Mouse (Mus musculus): Measurements from ENCODE around the gene Rab3c. TPM values are rescaled to one million over a fixed set of nuclear protein-coding genes. Genes with fewer than 3 reads are reported as not detected.

Gene Rab3c
- total RNA-seq, 4 experiments from 2014 or later: 36.2 to 60.8 (median 47.7) TPM

DNA sequence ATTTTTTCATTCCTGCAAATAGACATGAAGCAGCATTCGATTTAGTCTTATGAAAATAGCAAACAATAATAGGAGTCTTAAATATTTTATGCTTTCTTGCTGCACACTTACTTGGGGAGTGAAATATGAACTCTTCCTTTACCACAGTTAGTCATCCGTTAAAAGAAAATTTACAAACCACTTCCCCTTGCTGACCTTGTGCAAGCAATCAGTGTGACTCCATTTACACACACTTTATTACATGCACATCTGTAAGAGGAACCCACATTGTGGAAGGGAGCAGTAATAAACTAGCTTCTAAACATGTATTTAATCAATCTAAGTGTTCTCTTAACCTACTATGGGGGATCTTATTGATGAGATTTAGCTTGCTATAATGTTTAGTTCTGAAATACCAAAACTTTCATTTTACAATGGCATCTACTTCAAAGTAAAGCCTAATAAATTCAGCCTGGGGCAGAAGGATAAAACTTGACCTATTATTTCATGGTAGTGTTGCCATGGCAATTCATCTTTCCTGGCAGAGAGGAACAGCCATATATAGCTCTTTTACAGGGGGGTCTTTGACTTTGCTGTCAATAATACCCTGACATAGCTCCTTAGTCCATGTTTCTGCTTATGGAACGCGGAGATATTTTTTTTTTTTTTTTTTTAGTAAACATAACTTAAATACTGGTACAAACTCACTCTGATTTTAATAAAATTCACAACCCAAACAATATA lies 95.7 kb downstream of the Rab3c start:
- no peak for DNase-seq

DNA sequence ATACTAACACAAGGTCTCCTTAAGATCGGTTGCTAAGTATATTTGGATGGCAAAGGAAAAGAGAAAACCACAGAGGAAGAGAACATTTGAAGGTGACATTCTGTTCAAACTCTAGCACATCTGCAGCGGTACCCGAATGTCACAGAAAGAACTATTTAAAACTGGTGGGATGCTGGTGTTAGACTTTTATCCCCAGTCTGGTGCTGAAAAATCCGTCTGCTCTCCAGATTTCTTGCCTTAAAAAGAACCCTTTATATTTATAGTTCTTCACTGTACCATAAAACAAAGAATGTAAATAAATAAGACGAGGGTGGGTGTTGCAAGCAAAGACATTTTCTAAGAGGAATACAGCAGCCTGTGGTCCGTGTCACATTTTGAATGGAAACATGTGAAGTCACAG lies 105.1 kb downstream of the Rab3c start:
- DNase-seq: no peak

DNA sequence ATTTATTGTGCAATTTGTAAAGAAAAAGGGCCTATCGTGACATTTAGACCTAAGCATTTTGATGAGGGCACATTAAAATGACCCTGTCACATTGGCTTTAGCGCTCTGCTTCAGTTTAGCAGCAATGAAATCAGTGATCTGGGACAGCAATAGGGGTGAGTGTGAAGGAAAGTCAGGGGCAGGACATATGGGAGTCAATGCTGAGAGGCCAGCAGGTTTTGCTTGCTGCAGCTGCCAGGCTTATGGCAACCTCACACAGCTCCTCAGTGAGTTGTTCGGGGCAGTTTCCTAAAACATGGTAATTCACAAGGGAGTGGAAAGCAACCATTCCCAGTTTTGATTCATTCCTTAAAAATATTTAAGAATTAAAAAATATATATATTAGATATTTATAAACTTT lies 111.1 kb downstream of the Rab3c start:
- DNase-seq: no peak

- DNase-seq: no peak
Measured at GRCm38 (mm10) chr13:110169152-110169551, 111.6 kb downstream of the Rab3c start.

GRCm38 (mm10) chr13:110168570-110168969 lies 112.2 kb downstream of the Rab3c start:
- DNase-seq: no peak

DNA sequence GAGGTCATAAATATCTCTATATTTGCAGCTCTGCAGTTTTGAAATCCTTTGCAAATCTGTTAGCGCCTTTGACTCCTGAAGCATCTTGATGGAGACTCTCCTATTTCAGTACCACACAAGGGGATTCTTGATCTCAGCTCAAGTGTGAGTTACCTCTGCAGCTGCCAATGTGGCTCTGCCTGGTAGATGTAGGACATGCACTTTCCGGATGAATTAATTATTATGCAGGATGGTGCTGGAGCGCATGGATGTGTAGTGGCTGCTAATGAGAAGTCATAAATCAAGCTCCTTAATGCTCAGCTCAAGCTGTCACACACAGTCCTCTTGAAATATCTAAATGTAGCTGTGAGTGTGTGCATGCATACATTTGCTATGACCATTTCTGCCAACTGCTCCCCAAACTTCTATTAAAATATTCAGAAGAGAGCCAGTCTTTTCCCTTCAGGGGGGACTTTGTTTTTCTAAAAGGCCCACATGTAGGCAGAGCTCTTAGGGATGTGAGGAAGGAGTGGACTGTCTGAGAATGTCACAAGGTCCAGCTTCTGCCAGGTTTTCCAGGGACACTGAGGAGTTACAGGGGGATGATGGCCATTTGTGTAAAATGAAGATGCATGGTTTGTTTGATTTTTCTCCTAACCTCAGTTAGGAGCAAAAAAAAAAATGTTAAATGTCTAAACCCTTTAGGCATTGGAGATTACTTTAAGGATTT lies 114.0 kb downstream of the Rab3c start:
- DNase-seq: no peak

DNA sequence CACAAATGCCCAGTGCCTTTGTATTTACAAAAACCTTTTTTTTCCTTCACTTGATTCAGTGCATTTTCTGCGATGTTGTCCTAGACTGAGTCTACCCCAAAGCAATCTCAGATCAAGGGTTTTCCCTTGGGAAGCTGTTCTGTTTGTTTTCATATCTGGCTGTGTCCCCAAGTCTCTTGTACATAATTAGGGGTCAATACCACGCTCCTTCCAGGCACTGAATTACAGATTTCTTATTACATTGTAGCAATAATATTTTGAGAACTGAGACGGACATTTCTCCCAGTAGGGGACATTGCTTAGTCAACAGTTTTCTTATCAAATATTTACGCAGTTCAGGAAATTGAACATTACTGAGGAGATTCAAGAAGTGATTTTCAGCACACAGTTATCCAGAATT lies 120.8 kb downstream of the Rab3c start:
- DNase-seq: no peak

GRCm38 (mm10) chr13:110158588-110159519 lies 121.9 kb downstream of the Rab3c start:
- no peak for DNase-seq

DNA sequence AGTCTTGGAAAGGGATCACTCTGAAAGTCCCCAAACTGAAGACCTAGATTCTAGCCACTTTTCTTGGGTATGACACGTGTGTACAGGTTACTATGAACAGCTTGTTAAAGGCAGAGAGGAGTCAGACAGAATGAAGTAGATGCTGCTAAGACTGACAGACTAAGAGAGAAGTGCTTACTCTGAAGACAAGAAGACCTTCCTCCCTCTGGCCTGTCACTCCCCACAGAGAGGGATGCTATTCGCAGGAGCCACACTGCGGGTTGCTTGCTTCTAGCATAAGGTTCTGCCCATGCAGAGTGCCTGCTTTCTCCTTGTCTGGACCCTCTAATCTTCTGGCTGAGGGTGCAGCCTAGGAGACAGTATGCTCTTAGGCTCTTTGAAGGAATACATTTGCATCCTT lies 135.3 kb downstream of the Rab3c start:
- DNase-seq: no peak

GRCm38 (mm10) chr13:110145019-110145418 lies 135.8 kb downstream of the Rab3c start:
- DNase-seq: no peak

DNA sequence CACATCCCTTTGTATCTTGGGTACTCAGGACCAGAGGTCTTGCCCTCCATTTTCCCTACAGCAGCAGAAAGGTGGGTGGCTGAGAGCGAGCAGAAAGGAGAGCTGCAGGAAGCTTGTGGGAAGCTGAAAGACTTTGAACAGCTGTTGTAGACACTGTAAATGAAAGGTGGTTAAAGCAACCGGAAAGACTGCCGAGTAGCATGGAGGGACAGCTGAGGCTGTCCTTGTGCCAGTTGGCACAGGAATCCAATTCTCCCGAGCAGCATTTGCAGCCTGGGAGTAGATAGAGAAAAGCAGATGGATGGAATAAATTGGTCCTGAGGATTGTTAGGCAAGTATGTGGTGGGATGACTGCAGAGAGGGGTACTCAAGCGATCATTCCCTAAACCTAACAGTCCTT lies 141.5 kb downstream of the Rab3c start:
- no peak for DNase-seq

DNA sequence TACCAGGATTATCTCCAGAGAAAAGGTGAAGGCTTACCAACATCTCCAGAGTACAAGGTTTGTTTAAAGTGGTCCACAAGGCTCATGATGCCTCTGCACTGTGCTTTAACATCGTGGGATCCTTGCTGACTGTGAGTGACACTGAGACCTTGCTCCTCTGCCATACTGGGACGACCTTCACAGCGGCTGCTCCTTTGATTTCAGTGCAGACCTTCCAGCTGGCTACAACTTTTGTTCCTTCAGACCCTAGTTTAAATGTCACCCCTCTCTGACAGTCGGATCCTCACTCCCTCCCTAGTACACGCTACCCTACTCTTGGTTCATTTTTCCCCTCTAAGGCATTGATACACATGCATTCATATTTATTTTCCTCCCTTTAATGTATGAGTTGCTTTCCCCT lies 142.2 kb downstream of the Rab3c start:
- no peak for DNase-seq

DNA sequence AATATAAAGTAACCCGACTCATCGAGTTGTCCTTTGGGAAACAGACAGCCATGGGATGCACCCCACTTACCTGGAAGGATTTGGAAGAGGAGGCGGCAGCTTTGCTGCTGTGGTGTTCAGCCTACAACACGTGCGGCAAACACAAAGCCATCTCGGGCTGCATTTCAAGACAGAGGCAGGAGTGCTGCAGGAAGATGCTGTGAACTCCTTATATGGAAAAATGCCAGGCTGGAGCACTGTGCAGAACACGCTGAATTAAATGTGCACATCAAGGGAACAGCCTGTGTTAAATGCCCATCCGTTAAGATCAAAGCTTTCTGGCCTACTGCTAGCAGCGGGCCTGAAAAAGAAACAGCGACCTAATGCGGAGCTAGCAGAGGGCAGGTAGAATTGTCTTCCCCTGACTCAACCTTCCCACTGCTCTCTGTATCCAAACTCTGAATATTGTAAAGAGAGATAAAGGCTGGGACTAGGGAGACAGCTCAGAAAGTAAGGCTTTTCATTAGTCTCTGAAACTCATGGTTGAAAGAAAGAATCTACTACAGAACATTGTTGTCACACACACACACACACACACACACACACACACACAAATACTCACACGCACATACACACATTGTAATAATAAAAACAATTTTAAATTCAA lies 153.1 kb downstream of the Rab3c start:
- no peak for DNase-seq

DNA sequence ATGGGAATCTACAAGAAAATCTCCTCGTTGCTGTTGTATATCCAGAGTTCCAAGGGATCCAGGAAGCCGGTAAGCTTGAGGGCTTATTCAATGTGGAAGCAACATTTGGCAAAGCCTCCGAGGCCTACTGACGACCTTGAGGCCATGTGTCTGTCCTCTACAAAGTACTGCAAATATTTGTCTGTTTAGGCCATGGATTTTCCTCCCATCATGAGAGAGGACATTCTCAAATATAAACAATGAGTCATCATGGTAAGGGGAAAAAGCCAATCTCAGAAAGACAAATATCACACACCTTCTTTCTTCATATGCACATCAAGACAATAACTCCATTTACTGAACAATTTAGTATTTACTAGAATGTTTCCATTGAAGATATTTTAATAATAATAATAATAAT lies 158.0 kb downstream of the Rab3c start:
- no peak for DNase-seq

GRCm38 (mm10) chr13:110116892-110117291 lies 163.9 kb downstream of the Rab3c start:
- DNase-seq: no peak

DNA sequence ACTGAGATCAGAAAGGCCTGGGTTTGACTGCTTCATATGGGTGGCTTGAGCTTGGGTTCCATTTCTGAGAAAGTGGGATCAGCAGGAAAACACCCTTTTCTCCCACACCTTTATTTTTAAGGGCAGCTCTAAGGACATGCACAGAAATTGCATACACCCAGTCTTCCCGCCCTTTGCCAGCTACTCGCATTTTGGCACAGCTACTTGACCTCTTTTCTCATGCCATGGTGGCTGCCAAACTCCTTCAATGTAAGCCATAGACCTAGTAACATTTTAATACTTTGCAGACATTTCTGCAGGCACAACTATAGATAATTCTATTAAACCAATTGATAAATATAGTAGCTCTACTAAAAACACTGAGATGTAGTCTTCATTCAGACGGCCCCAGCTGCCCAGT lies 164.5 kb downstream of the Rab3c start:
- no peak for DNase-seq

- no peak for DNase-seq
Measured at GRCm38 (mm10) chr13:110114870-110115645, 165.7 kb downstream of the Rab3c start.

DNA sequence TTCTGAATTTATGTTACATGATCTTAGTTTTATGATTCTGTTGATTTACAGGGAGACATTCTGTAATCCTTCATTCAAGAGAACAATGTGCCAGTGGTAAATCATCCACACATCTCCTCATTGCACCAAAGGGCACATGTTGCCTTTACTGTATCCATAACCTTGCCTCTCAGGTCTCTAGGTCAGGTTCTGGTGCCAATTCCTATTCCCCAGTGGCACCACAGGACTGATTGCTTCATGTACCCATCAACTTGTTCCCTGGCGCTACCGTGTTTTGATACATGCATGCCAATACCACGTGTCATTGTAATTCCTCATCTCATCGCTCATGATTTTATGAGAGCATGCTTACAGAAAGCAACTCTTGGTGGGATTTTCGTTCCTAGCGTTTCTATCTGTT lies 167.1 kb downstream of the Rab3c start:
- DNase-seq: no peak

- no peak for DNase-seq
Measured at GRCm38 (mm10) chr13:110097424-110098050, 183.3 kb downstream of the Rab3c start.

GRCm38 (mm10) chr13:110094998-110095397 lies 185.8 kb downstream of the Rab3c start:
- no peak for DNase-seq

All from adrenal gland, adult 8-10 months (tissue).